8 mouse cellular contexts compared by ENCODE assay signal in the genomic region with DNA sequence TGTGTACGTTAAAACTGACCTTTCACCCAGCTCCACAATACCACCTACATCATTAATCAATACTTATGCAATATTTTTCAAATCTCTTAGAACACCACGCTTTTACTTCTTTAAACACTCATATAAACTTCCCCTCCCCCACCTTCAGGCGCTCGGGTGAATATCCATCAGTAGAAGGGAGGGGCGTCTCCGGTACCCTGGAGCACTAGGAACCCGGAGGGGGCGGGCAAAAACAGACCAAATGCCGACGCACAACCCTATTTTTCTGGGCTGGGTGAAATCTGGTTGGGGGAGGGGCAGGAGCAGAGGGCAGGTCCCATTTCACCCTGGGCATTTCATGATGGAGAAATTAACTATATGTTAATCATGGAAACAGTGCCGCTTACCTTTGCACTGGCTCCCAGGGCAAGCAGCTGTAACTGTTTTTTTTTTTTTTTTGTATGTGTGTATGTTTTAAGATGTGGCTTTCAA. TPM values are rescaled to one million over a fixed set of nuclear protein-coding genes. Genes with fewer than 3 reads are reported as not detected.
DNase-seq lines count a peak whose midpoint lies in the region; ATAC-seq and TF ChIP-seq lines count a peak whose summit lies in the region.

Gene A830031A19Rik, minus strand, starts transcription at position 421 of the 471 bp plus-strand sequence.

- H3K4me1 ChIP-seq in heart, embryonic 15.5 days (replicated peaks), result peaks cover 22% of the 10 kb centered on the region
- peaks cover 0 to 6% of the 10 kb centered on the region in 2 experiments; a peak in 2 of 4 replicates for H3K4me1 ChIP-seq in CH12.LX (ENCODE audit: control insufficient read depth in 1 of 2, insufficient read depth in 2 of 2)
- peaks cover 7% of the 10 kb centered on the region for H3K4me1 ChIP-seq in embryonic facial prominence, embryonic 14.5 days (ENCODE audit: control insufficient read depth, insufficient read depth, low read length)
- peaks cover 17% of the 10 kb centered on the region for H3K4me1 ChIP-seq in limb, embryonic 15.5 days
- H3K4me1 ChIP-seq in stomach, embryonic 15.5 days, result peaks cover 4% of the 10 kb centered on the region; the same call in 1 of the 2 replicates

- WGBS in heart, embryonic 15.5 days, result 1% methylated on average over 11 of the region's 11 CpGs
- 0% methylated on average over 11 of the region's 11 CpGs for WGBS in embryonic facial prominence, embryonic 14.5 days
- WGBS in limb, embryonic 15.5 days, result under 1% methylated on average over 11 of the region's 11 CpGs
- under 1% methylated on average over 11 of the region's 11 CpGs for WGBS in stomach, embryonic 15.5 days

- H3K9ac ChIP-seq in heart, embryonic 15.5 days, result peak within 1 kb of the TSS; percentile 64
- no peak within 1 kb of the TSS; the same call in 1 of the 2 replicates for H3K9ac ChIP-seq in CH12.LX (ENCODE audit: insufficient read depth, low read depth)
- peak within 1 kb of the TSS; percentile 95 for H3K9ac ChIP-seq in embryonic facial prominence, embryonic 14.5 days (ENCODE audit: low read depth, low read length)
- peak within 1 kb of the TSS; percentile 79 for H3K9ac ChIP-seq in limb, embryonic 15.5 days
- peak within 1 kb of the TSS; percentile 33; the same call in 1 of the 2 replicates for H3K9ac ChIP-seq in stomach, embryonic 15.5 days

- in situ Hi-C loops in CH12.LX (cut with MboI; ENCODE audit: low pct_ligation_motif_present, low pct_unique_long_range_greater_than_20kb, low sequenced_read_pairs), result loop anchor here (25.0 kb wide), 1 partner anchor 1238 kb away; no protein-coding TSS in a partner anchor

- no peaks in the 10 kb centered on the region for H3K79me2 ChIP-seq in CH12.LX (replicated peaks; ENCODE audit: control insufficient read depth, extremely low read depth, insufficient read depth, poor library complexity, severe bottlenecking)

- TF ChIP-seq EP300 in CH12.LX (IDR thresholded peaks at IDR 0.05; ENCODE audit: low read length), result no peak

- H3K27ac ChIP-seq in heart, embryonic 15.5 days, result peak within 1 kb of the TSS; percentile 92
- no peak within 1 kb of the TSS for H3K27ac ChIP-seq in CH12.LX (ENCODE audit: insufficient read depth, low read depth)
- peak within 1 kb of the TSS; percentile 98 for H3K27ac ChIP-seq in embryonic facial prominence, embryonic 14.5 days (replicated peaks; ENCODE audit: low read depth, low read length)
- H3K27ac ChIP-seq in limb, embryonic 15.5 days, result peak within 1 kb of the TSS; percentile 97
- peak within 1 kb of the TSS; percentile 96 for H3K27ac ChIP-seq in stomach, embryonic 15.5 days

- no peaks in the 10 kb centered on the region for H3K9me3 ChIP-seq in heart, embryonic 15.5 days (replicated peaks)
- no peaks in the 10 kb centered on the region for H3K9me3 ChIP-seq in CH12.LX (replicated peaks; ENCODE audit: low read length)
- no peaks in the 10 kb centered on the region for H3K9me3 ChIP-seq in embryonic facial prominence, embryonic 14.5 days (ENCODE audit: control insufficient read depth, low read length)
- H3K9me3 ChIP-seq in limb, embryonic 15.5 days, result no peaks in the 10 kb centered on the region
- no peaks in the 10 kb centered on the region for H3K9me3 ChIP-seq in stomach, embryonic 15.5 days

- no peak for DNase-seq in heart, postnatal 4 days
- DNase-seq in CH12.LX (ENCODE audit: extremely low read depth), result no peak
- no peak for DNase-seq in embryonic facial prominence, embryonic 14.5 days (ENCODE audit: low spot score)
- DNase-seq in adrenal gland, adult 18-20 months (ENCODE audit: low spot score in 2 of 2), result no peak

- TF ChIP-seq CTCF in CH12.LX (conservative IDR thresholded peaks at IDR 0.05 in 1 of 2, IDR thresholded peaks at IDR 0.05 in 1 of 2; ENCODE audit: low read depth in 2 of 2, low read length in 2 of 2), result no peak

- peak within 1 kb of the TSS; percentile 89 for H3K4me2 ChIP-seq in heart, embryonic 15.5 days
- peak within 1 kb of the TSS; percentile 98 for H3K4me2 ChIP-seq in CH12.LX (ENCODE audit: insufficient read depth, low read depth, poor library complexity, severe bottlenecking)
- peak within 1 kb of the TSS; percentile 97 for H3K4me2 ChIP-seq in embryonic facial prominence, embryonic 14.5 days (ENCODE audit: low read depth, low read length)
- H3K4me2 ChIP-seq in limb, embryonic 15.5 days, result peak within 1 kb of the TSS; percentile 94
- H3K4me2 ChIP-seq in stomach, embryonic 15.5 days, result peak within 1 kb of the TSS; percentile 98

- no peaks in the 10 kb centered on the region for H3K36me3 ChIP-seq in heart, embryonic 15.5 days
- no peaks in the 10 kb centered on the region for H3K36me3 ChIP-seq in CH12.LX (replicated peaks in 1 of 2; ENCODE audit: control insufficient read depth in 1 of 2, insufficient read depth in 1 of 2, low read length in 1 of 2)
- no peaks in the 10 kb centered on the region for H3K36me3 ChIP-seq in embryonic facial prominence, embryonic 14.5 days (ENCODE audit: control insufficient read depth, insufficient read depth, low read length)
- H3K36me3 ChIP-seq in limb, embryonic 15.5 days, result no peaks in the 10 kb centered on the region
- H3K36me3 ChIP-seq in stomach, embryonic 15.5 days, result no peaks in the 10 kb centered on the region

- peak within 1 kb of the TSS; percentile 62 for H3K4me3 ChIP-seq in heart, embryonic 15.5 days
- peak within 1 kb of the TSS; percentile 47 to 76 (median 51) for H3K4me3 ChIP-seq in CH12.LX (replicated peaks in 1 of 3; ENCODE audit: low read depth in 2 of 3, low read length in 2 of 3, poor library complexity in 1 of 3)
- H3K4me3 ChIP-seq in embryonic facial prominence, embryonic 14.5 days (ENCODE audit: low read depth, low read length), result peak within 1 kb of the TSS; percentile 82
- peak within 1 kb of the TSS; percentile 62 for H3K4me3 ChIP-seq in limb, embryonic 15.5 days
- H3K4me3 ChIP-seq in stomach, embryonic 15.5 days (replicated peaks), result peak within 1 kb of the TSS; percentile 68

- dilution Hi-C loops in CH12.LX (cut with MboI; ENCODE audit: extremely low pct_ligation_motif_present, extremely low pct_unique_long_range_greater_than_20kb, low sequenced_read_pairs), result no loop called here

- peaks cover 20% of the 10 kb centered on the region for H3K27me3 ChIP-seq in heart, embryonic 15.5 days
- no peaks in the 10 kb centered on the region for H3K27me3 ChIP-seq in CH12.LX (replicated peaks)
- H3K27me3 ChIP-seq in embryonic facial prominence, embryonic 14.5 days (replicated peaks; ENCODE audit: control insufficient read depth, insufficient read depth, low read length), result no peaks in the 10 kb centered on the region; the same call in 1 of the 2 replicates
- 0 out of 2 replicates have a peak, but pooled peaks cover 5% of the 10 kb centered on the region for H3K27me3 ChIP-seq in limb, embryonic 15.5 days
- no peaks in the 10 kb centered on the region for H3K27me3 ChIP-seq in stomach, embryonic 15.5 days (replicated peaks)

- no peak for TF ChIP-seq RAD21 in CH12.LX (IDR thresholded peaks at IDR 0.05; ENCODE audit: low read depth, low read length)

- ATAC-seq in heart, embryonic 15.5 days (replicated peaks; ENCODE audit: insufficient number of reproducible peaks, insufficient read depth, low FRiP score, low read depth), result no peak
- ATAC-seq in embryonic facial prominence, embryonic 14.5 days (ENCODE audit: low read depth), result no peak
- ATAC-seq in limb, embryonic 15.5 days (ENCODE audit: insufficient number of reproducible peaks, low FRiP score, low TSS enrichment, low read depth), result no peak
- ATAC-seq in stomach, embryonic 15.5 days (ENCODE audit: insufficient read depth, low FRiP score, low read depth), result no peak
- ATAC-seq in frontal cortex, adult (ENCODE audit: low TSS enrichment), result no peak

- no peak for TF ChIP-seq POLR2A in CH12.LX (IDR thresholded peaks at IDR 0.05; ENCODE audit: low read depth, low read length)

TF ChIP-seq in CH12.LX, 34 proteins besides CTCF, POLR2A, EP300 and RAD21:
- TF ChIP-seq CHD2 (IDR thresholded peaks at IDR 0.05; ENCODE audit: low read length) (peak; percentile 61; the same call in 1 of the 2 replicates), PAX5 (IDR thresholded peaks at IDR 0.05; ENCODE audit: low read length) (no peak), ETS1 (conservative IDR thresholded peaks at IDR 0.05; ENCODE audit: low read depth, low read length) (no peak), MAX (IDR thresholded peaks at IDR 0.05; ENCODE audit: low read length) (no peak), ZNF384 (IDR thresholded peaks at IDR 0.05; ENCODE audit: low read depth, low read length) (peak; percentile 15; the same call in 1 of the 2 replicates)

RNA-seq across cellular contexts. Expression of gene A830031A19Rik, which starts in this region (rescaled TPM):
- not detected in 2 replicates for polyA plus RNA-seq in heart, embryonic 15.5 days (2015; fragmentation: Nextera tagmentation; extraction: Ambion mirVana)
- total RNA-seq in heart, postnatal 4 days (2021), result not detected
- total RNA-seq in CH12.LX (2012; rRNA removed) (not detected in 2 replicates), CH12.LX (2014; rRNA removed) (not detected in 2 replicates)
- polyA plus RNA-seq in CH12.LX (2012; ENCODE audit: insufficient read length, low read depth), result not detected in 2 replicates
- polyA plus RNA-seq in embryonic facial prominence, embryonic 14.5 days (2014; fragmentation: Nextera tagmentation; extraction: Ambion mirVana), result not detected in 2 replicates
- polyA plus RNA-seq in limb, embryonic 15.5 days (2015; fragmentation: Nextera tagmentation; extraction: Ambion mirVana), result 0.20 TPM in 1 of 2 replicates, not detected in the other
- not detected in 2 replicates for polyA plus RNA-seq in stomach, embryonic 15.5 days (2015; fragmentation: Nextera tagmentation; extraction: Ambion mirVana)
- not detected for total RNA-seq in adrenal gland, adult 18-20 months (2021)
